Mouse (Mus musculus): Measurements from ENCODE around the gene Nudt21.

- no peak for TF ChIP-seq CTCF (IDR thresholded peaks at IDR 0.05)
- no peak for TF ChIP-seq EP300 (IDR thresholded peaks at IDR 0.05)
Observed at GRCm38 (mm10) chr8:93972971-93973734, 63.7 kb downstream of the Nudt21 start.

All from lung, postnatal 0 days (tissue).